Mouse (Mus musculus) limb, embryonic 10.5 days (tissue): ENCODE measurements around the gene 1700122O11Rik. TPM values are rescaled to one million over a fixed set of nuclear protein-coding genes. Genes with fewer than 3 reads are reported as not detected.
A peak's percentile ranks its signal among the peaks of the same experiment; 100 is the strongest.

Experiments used
- DNase-seq: peaks from one replicate; pipeline ENCODE4 v3.0.0-alpha.2; 2017; ENCODE audit warnings: low spot score
- H3K27ac ChIP-seq: fragments of 300-500 bp; sonication (generic); 2 replicates; pipeline ENCODE4 v1.5.1; 2016; ENCODE audit warnings: mild to moderate bottlenecking
- H3K27me3 ChIP-seq: fragments of 300-500 bp; sonication (generic); 2 replicates; pipeline ENCODE4 v1.6.1; 2016; ENCODE audit warnings: low read depth, mild to moderate bottlenecking; ENCODE audit not compliant: poor library complexity, severe bottlenecking
- H3K36me3 ChIP-seq: fragments of 300-500 bp; sonication (generic); 2 replicates; pipeline ENCODE4 v1.6.1; 2016; ENCODE audit warnings: mild to moderate bottlenecking, moderate library complexity
- H3K4me1 ChIP-seq: fragments of 300-500 bp; sonication (generic); 2 replicates; pipeline ENCODE4 v1.6.1; 2016
- H3K4me3 ChIP-seq: fragments of 300-500 bp; sonication (generic); 2 replicates; pipeline ENCODE4 v1.5.1; 2016; ENCODE audit warnings: mild to moderate bottlenecking, moderate library complexity
- H3K9me3 ChIP-seq: fragments of 300-500 bp; sonication (generic); replicated peaks from 2 replicates; pipeline ENCODE4 v1.6.1; 2016; ENCODE audit warnings: mild to moderate bottlenecking
- WGBS: fragments of 180-500 bp; shearing (Covaris S2); methylation state at CpG from one replicate; pipeline ENCODE4 v1.1.7; 2016; 5-methylcytosine and 5-hydroxymethylcytosine counted together
- polyA plus RNA-seq: library from polyadenylated mRNA; unstranded; fragments of >200 nt; fragmentation: Nextera tagmentation; extraction: Ambion mirVana; gene quantifications from 2 replicates; pipeline ENCODE4 v1.2.1, GENCODE M21; 2016

1700122O11Rik gene
- not detected in 2 replicates for polyA plus RNA-seq

- 88% methylated on average over 2 of the region's 2 CpGs for WGBS
- Histone ChIP-seq H3K4me1 (peaks cover 46% of the 10 kb centered on the region), H3K9me3 (no peaks in the 10 kb centered on the region), H3K27me3 (peaks cover 65% of the 10 kb centered on the region), H3K4me3 (no peak within 1 kb of the TSS), H3K36me3 (no peaks in the 10 kb centered on the region), H3K27ac (peak within 1 kb of the TSS; percentile 17; the same call in 1 of the 2 replicates)
- DNase-seq = no peak
Measured at GRCm38 (mm10) chr17:48038193-48038592, at the start of gene 1700122O11Rik. Gene 1700122O11Rik, minus strand, starts transcription at chr17:48038293.

- H3K4me1 ChIP-seq = no peaks in the 10 kb centered on the region
- no peak overlapping the region for H3K4me3 ChIP-seq
- H3K27ac ChIP-seq = no peak overlapping the region
- H3K36me3 ChIP-seq = no peaks in the 10 kb centered on the region
- no peaks in the 10 kb centered on the region for H3K9me3 ChIP-seq
- 0 out of 2 replicates have a peak, but pooled peaks cover 3% of the 10 kb centered on the region for H3K27me3 ChIP-seq
- whole genome bisulfite sequencing = 56% methylated on average over 3 of the region's 3 CpGs
- DNase-seq = no peak
Measured at GRCm38 (mm10) chr17:48080626-48081025, 42.5 kb upstream of the 1700122O11Rik start.

- no peaks in the 10 kb centered on the region for H3K36me3 ChIP-seq
- H3K27ac ChIP-seq = no peak overlapping the region
- no peak for DNase-seq
- WGBS = 23% methylated on average over 5 of the region's 5 CpGs
- no peak overlapping the region for H3K4me3 ChIP-seq
- peaks cover 32% of the 10 kb centered on the region; the same call in 1 of the 2 replicates for H3K27me3 ChIP-seq
- H3K4me1 ChIP-seq = peaks cover 33% of the 10 kb centered on the region
- no peaks in the 10 kb centered on the region for H3K9me3 ChIP-seq
Measured at GRCm38 (mm10) chr17:48067729-48068128, 29.6 kb upstream of the 1700122O11Rik start.

GRCm38 (mm10) chr17:48067083-48067614 lies 29.1 kb upstream of the 1700122O11Rik start:
- no peaks in the 10 kb centered on the region for H3K36me3 ChIP-seq
- peaks cover 36% of the 10 kb centered on the region; the same call in 1 of the 2 replicates for H3K27me3 ChIP-seq
- no peaks in the 10 kb centered on the region for H3K9me3 ChIP-seq
- H3K27ac ChIP-seq = no peak overlapping the region
- peaks cover 33% of the 10 kb centered on the region for H3K4me1 ChIP-seq
- H3K4me3 ChIP-seq = no peak overlapping the region
- no peak for DNase-seq
- WGBS = 80% methylated on average over 10 of the region's 10 CpGs

GRCm38 (mm10) chr17:48065081-48065501 lies 27.0 kb upstream of the 1700122O11Rik start:
- no peaks in the 10 kb centered on the region for H3K9me3 ChIP-seq
- H3K36me3 ChIP-seq = no peaks in the 10 kb centered on the region
- peaks cover 33% of the 10 kb centered on the region for H3K4me1 ChIP-seq
- H3K27me3 ChIP-seq = peaks cover 44% of the 10 kb centered on the region; the same call in 1 of the 2 replicates
- no peak overlapping the region; the same call in 1 of the 2 replicates for H3K4me3 ChIP-seq
- no peak for DNase-seq
- 30% methylated on average over 5 of the region's 5 CpGs for WGBS
- peak overlapping the region; percentile 39 for H3K27ac ChIP-seq

- no peak overlapping the region; the same call in 1 of the 2 replicates for H3K4me3 ChIP-seq
- no peaks in the 10 kb centered on the region for H3K36me3 ChIP-seq
- no peak for DNase-seq
- H3K27ac ChIP-seq = peak overlapping the region; percentile 66; the same call in 1 of the 2 replicates
- 37% methylated on average over 10 of the region's 10 CpGs for WGBS
- peaks cover 48% of the 10 kb centered on the region; the same call in 1 of the 2 replicates for H3K27me3 ChIP-seq
- H3K9me3 ChIP-seq = no peaks in the 10 kb centered on the region
- H3K4me1 ChIP-seq = peaks cover 33% of the 10 kb centered on the region
Measured at GRCm38 (mm10) chr17:48064196-48064843, 26.2 kb upstream of the 1700122O11Rik start.

DNA sequence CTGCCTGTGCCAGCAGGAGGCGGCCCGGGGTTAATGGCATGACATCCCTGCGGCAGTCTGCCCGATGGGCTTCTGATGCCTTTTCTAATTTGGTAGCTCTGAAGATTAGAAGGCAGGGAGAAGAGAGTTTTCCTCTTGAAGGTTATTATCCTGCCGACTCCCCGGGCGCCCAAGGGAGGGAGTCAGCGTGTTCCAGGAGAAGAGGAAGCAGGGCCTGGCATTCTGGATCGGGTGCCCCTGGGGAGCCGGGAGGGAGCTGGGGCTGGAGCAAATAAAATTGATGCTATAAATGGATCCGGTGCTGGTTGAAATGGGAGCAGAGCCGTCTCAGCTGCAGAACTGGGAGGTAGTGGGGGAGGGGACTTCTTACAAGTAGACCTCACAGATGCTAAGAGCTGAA lies 19.3 kb upstream of the 1700122O11Rik start:
- H3K9me3 ChIP-seq = no peaks in the 10 kb centered on the region
- DNase-seq = no peak
- peak overlapping the region; percentile 23 for H3K4me3 ChIP-seq
- 1% methylated on average over 12 of the region's 12 CpGs for WGBS
- H3K4me1 ChIP-seq = peaks cover 16% of the 10 kb centered on the region
- H3K27ac ChIP-seq = peak overlapping the region; percentile 50
- no peaks in the 10 kb centered on the region for H3K36me3 ChIP-seq
- peaks cover 65% of the 10 kb centered on the region for H3K27me3 ChIP-seq

GRCm38 (mm10) chr17:48055076-48055816 lies 17.2 kb upstream of the 1700122O11Rik start:
- peaks cover 16% of the 10 kb centered on the region for H3K4me1 ChIP-seq
- peaks cover 61% of the 10 kb centered on the region for H3K27me3 ChIP-seq
- H3K36me3 ChIP-seq = no peaks in the 10 kb centered on the region
- H3K9me3 ChIP-seq = no peaks in the 10 kb centered on the region
- 58% methylated on average over 20 of the region's 20 CpGs for WGBS
- no peak for DNase-seq
- no peak overlapping the region for H3K4me3 ChIP-seq
- no peak overlapping the region for H3K27ac ChIP-seq

- 70% methylated on average over 2 of the region's 2 CpGs for WGBS
- H3K4me3 ChIP-seq = no peak overlapping the region
- H3K27ac ChIP-seq = no peak overlapping the region
- H3K36me3 ChIP-seq = no peaks in the 10 kb centered on the region
- peaks cover 65% of the 10 kb centered on the region for H3K27me3 ChIP-seq
- no peaks in the 10 kb centered on the region for H3K9me3 ChIP-seq
- H3K4me1 ChIP-seq = peaks cover 19% of the 10 kb centered on the region
- no peak for DNase-seq
Measured at GRCm38 (mm10) chr17:48053646-48054045, 15.6 kb upstream of the 1700122O11Rik start.

GRCm38 (mm10) chr17:48052338-48053067 lies 14.4 kb upstream of the 1700122O11Rik start:
- DNase-seq = no peak
- H3K4me1 ChIP-seq = peaks cover 11% of the 10 kb centered on the region
- no peaks in the 10 kb centered on the region for H3K36me3 ChIP-seq
- H3K4me3 ChIP-seq = no peak overlapping the region
- WGBS = 80% methylated on average over 10 of the region's 10 CpGs
- H3K27ac ChIP-seq = no peak overlapping the region
- H3K9me3 ChIP-seq = no peaks in the 10 kb centered on the region
- H3K27me3 ChIP-seq = peaks cover 61% of the 10 kb centered on the region

GRCm38 (mm10) chr17:48051638-48052337 lies 13.7 kb upstream of the 1700122O11Rik start:
- DNase-seq = no peak
- H3K9me3 ChIP-seq = no peaks in the 10 kb centered on the region
- no peaks in the 10 kb centered on the region for H3K36me3 ChIP-seq
- H3K4me3 ChIP-seq = no peak overlapping the region
- 68% methylated on average over 5 of the region's 5 CpGs for WGBS
- H3K27me3 ChIP-seq = peaks cover 58% of the 10 kb centered on the region
- H3K4me1 ChIP-seq = peaks cover 4% of the 10 kb centered on the region
- H3K27ac ChIP-seq = no peak overlapping the region

- Histone ChIP-seq H3K36me3 (no peaks in the 10 kb centered on the region), H3K27me3 (peaks cover 31% of the 10 kb centered on the region), H3K9me3 (no peaks in the 10 kb centered on the region), H3K27ac (no peak overlapping the region), H3K4me3 (no peak overlapping the region), H3K4me1 (peaks cover 19% of the 10 kb centered on the region)
- WGBS = 34% methylated on average over 4 of the region's 4 CpGs
- peak; percentile 85 for DNase-seq
Measured at GRCm38 (mm10) chr17:48045631-48046030, 7.5 kb upstream of the 1700122O11Rik start.
